Mouse (Mus musculus): ENCODE measurements around the gene Churc1. TPM values are rescaled to one million over a fixed set of nuclear protein-coding genes. Genes with fewer than 3 reads are reported as not detected.

Churc1 gene
- polyA plus RNA-seq (2014; fragmentation: Nextera tagmentation; extraction: Ambion mirVana): 103 and 129 TPM in 2 replicates

DNA sequence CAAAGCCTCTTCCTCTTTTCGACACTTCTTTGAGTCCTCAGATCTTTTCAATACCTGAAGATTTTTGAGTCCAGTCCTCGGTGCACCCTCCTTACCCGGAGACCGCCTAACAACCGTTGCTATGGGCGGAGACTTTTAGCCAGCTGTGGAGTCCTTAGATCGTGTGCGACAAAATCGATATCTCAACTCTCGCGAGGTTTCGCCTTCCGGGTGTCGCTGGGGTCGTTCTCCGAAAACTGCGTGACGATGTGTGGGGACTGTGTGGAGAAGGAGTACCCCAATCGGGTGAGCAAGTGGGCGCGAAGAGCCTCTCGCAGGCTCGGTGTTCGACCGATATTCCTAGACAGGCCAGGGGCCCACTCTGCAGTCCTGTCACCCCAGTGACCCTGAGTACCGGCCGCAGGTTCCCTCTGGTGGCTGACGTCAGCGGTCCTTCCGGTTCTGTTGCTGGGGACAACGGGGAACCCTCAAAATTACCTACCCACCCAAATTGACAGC is at the start of gene Churc1, which contains the start of gene Fntb:
Gene Churc1 (plus strand): TSS at position 185 of the 498 bp plus-strand sequence.
Gene Fntb (plus strand): TSS at position 236 of the 498 bp plus-strand sequence.
- H3K27ac ChIP-seq (replicated peaks; ENCODE audit: low read depth, low read length): peak within 1 kb of the TSS; percentile 84
- H3K9ac ChIP-seq (replicated peaks; ENCODE audit: low read length): peak within 1 kb of the TSS; percentile 79
- no peaks in the 10 kb centered on the region for H3K9me3 ChIP-seq (ENCODE audit: control insufficient read depth, low read length)
- under 1% methylated on average over 31 of the region's 31 CpGs for WGBS
- ATAC-seq (ENCODE audit: low FRiP score, low TSS enrichment) (peak; percentile 94), DNase-seq (peak; percentile 98)
- no peaks in the 10 kb centered on the region for H3K27me3 ChIP-seq (ENCODE audit: control insufficient read depth, insufficient read depth, low read length)
- H3K4me2 ChIP-seq (ENCODE audit: low read length): peak within 1 kb of the TSS; percentile 60
- H3K4me3 ChIP-seq (replicated peaks; ENCODE audit: low read depth, low read length): peak within 1 kb of the TSS; percentile 59
- no peaks in the 10 kb centered on the region for H3K36me3 ChIP-seq (ENCODE audit: control insufficient read depth, insufficient read depth, low read length)
- peaks cover 4% of the 10 kb centered on the region; the same call in 1 of the 2 replicates for H3K4me1 ChIP-seq (ENCODE audit: control insufficient read depth, insufficient read depth, low read length)

DNA sequence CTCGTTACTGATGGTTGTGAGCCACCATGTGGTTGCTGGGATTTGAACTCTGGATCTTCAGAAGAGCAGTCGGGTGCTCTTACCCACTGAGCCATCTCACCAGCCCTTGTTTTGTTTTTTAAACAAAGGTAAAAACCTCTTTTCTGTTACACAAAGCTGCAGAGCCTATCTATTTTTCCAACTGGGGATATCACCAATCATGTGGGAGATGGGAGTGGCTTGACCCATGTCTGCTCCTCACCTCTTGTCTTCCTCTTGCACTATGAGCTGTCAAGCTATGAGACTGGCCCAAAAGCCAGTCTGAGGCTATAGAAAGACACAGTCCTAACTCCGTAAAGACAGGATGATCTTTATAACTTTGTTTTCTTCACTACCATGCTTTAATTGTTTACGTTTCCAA is 47.0 kb upstream of the Churc1 start:
- ATAC-seq (ENCODE audit: low FRiP score, low TSS enrichment) (no peak), DNase-seq (no peak)
- Histone ChIP-seq H3K9me3 (ENCODE audit: control insufficient read depth, low read length) (no peaks in the 10 kb centered on the region), H3K27ac (replicated peaks; ENCODE audit: low read depth, low read length) (no peak overlapping the region), H3K4me3 (replicated peaks; ENCODE audit: low read depth, low read length) (no peak overlapping the region), H3K36me3 (ENCODE audit: control insufficient read depth, insufficient read depth, low read length) (no peaks in the 10 kb centered on the region), H3K4me1 (ENCODE audit: control insufficient read depth, insufficient read depth, low read length) (no peaks in the 10 kb centered on the region), H3K27me3 (ENCODE audit: control insufficient read depth, insufficient read depth, low read length) (no peaks in the 10 kb centered on the region), H3K9ac (replicated peaks; ENCODE audit: low read length) (no peak overlapping the region), H3K4me2 (ENCODE audit: low read length) (no peak overlapping the region)
- 81% methylated on average over 4 of the region's 4 CpGs for WGBS

DNA sequence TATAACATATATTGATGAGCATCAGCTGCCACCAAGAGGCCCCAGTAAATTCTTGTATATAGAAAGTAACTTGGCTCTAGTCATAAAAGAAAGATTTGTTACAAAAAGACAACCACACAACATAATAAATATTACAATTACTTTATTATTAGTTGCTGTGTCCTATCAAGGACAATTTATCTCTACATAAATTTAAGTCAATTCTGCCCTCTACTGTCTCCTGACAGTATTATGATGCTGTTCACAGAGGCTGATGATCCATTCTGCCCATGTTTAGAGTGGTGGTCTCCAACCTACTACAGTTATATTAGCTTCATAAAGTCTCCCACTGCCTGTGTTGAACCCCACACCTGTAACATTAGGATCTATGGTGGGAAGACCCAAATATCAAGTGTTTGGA is 44.8 kb upstream of the Churc1 start:
- no peak overlapping the region for H3K9ac ChIP-seq (replicated peaks; ENCODE audit: low read length)
- no peaks in the 10 kb centered on the region for H3K36me3 ChIP-seq (ENCODE audit: control insufficient read depth, insufficient read depth, low read length)
- H3K4me3 ChIP-seq (replicated peaks; ENCODE audit: low read depth, low read length): no peak overlapping the region
- no peaks in the 10 kb centered on the region for H3K9me3 ChIP-seq (ENCODE audit: control insufficient read depth, low read length)
- H3K4me2 ChIP-seq (ENCODE audit: low read length): no peak overlapping the region
- no peaks in the 10 kb centered on the region for H3K4me1 ChIP-seq (ENCODE audit: control insufficient read depth, insufficient read depth, low read length)
- ATAC-seq (ENCODE audit: low FRiP score, low TSS enrichment) (no peak), DNase-seq (peak; percentile 79)
- no peak overlapping the region for H3K27ac ChIP-seq (replicated peaks; ENCODE audit: low read depth, low read length)
- no peaks in the 10 kb centered on the region for H3K27me3 ChIP-seq (ENCODE audit: control insufficient read depth, insufficient read depth, low read length)

DNA sequence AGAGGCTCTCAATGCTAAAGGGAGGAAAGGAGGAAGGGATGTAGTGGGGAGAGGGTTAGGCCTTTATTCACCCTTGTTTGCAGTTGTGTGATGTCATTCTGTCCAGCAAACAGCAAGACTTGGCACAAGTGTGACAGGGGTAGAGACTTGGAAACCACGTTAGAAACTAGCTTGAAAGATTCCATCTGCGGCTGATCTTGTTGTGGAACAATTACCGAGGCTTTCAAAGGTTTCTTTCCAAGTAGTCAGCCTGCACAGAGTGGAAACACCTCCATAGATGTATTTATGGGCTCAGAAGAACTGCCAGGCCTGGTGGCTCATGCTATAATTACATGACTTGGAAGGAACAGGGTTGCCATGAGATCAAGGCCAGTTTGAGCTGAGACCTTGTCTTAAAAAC is 43.3 kb upstream of the Churc1 start:
- no peak for DNase-seq
- Histone ChIP-seq H3K4me2 (ENCODE audit: low read length) (no peak overlapping the region), H3K4me1 (ENCODE audit: control insufficient read depth, insufficient read depth, low read length) (no peaks in the 10 kb centered on the region), H3K27ac (replicated peaks; ENCODE audit: low read depth, low read length) (no peak overlapping the region), H3K4me3 (replicated peaks; ENCODE audit: low read depth, low read length) (no peak overlapping the region), H3K36me3 (ENCODE audit: control insufficient read depth, insufficient read depth, low read length) (no peaks in the 10 kb centered on the region), H3K27me3 (ENCODE audit: control insufficient read depth, insufficient read depth, low read length) (no peaks in the 10 kb centered on the region), H3K9me3 (ENCODE audit: control insufficient read depth, low read length) (no peaks in the 10 kb centered on the region), H3K9ac (replicated peaks; ENCODE audit: low read length) (no peak overlapping the region)
- WGBS: 83% methylated on average over 3 of the region's 3 CpGs
- ATAC-seq (ENCODE audit: low FRiP score, low TSS enrichment): no peak

DNA sequence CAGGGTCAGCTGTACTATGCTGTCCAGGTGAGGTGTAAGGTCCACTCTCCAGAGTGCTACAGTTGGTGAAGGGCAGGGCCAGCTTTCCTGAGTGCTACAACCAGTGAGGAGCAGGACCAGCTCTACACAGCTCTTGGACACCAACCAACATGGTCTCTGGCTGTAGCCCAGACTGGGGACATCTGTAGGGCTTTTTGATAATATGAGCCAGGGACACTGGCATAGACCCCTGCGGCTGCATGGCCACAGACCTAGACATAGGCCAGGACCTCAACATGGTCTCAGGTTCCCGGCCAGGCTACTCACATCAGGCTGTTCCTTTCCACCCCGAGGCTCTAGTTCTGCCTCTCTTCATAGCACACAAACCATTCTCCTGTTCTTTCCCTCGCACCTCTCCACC is 37.4 kb upstream of the Churc1 start:
- WGBS: 91% methylated on average over 4 of the region's 4 CpGs
- no peaks in the 10 kb centered on the region for H3K36me3 ChIP-seq (ENCODE audit: control insufficient read depth, insufficient read depth, low read length)
- no peaks in the 10 kb centered on the region for H3K4me1 ChIP-seq (ENCODE audit: control insufficient read depth, insufficient read depth, low read length)
- H3K27ac ChIP-seq (replicated peaks; ENCODE audit: low read depth, low read length): no peak overlapping the region
- no peak overlapping the region for H3K9ac ChIP-seq (replicated peaks; ENCODE audit: low read length)
- no peak overlapping the region for H3K4me3 ChIP-seq (replicated peaks; ENCODE audit: low read depth, low read length)
- H3K9me3 ChIP-seq (ENCODE audit: control insufficient read depth, low read length): no peaks in the 10 kb centered on the region
- no peaks in the 10 kb centered on the region for H3K27me3 ChIP-seq (ENCODE audit: control insufficient read depth, insufficient read depth, low read length)
- ATAC-seq (ENCODE audit: low FRiP score, low TSS enrichment): no peak
- no peak overlapping the region for H3K4me2 ChIP-seq (ENCODE audit: low read length)
- DNase-seq: no peak

DNA sequence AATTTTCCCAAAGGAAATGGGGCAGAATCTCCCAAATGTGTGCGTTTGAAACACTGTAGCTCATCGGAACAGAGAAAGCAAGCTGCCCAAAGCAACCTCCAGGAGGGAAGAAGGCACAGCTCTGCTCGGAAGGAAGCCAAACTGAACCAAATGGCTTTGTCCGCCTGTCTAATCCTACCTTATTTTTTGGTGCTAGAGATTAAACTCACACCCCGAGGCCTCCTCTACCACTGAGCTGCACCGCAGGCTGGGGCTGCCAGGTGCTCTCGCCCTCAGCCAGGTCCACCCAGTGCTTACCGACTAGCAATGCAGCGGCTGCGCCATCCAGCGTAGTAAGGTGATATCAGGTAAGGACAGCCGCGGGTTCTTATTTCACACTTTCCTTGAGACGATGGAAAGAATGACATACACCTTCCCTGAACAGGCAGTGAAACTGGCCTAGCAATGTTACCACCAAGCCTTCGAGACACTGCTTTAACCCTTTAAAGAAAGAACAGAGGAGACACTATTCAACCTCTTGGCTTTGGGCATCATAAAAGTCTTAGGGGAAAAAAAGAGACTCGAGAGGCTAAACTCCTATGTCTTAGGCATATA is 14.4 kb upstream of the Churc1 start:
- Histone ChIP-seq H3K4me3 (replicated peaks; ENCODE audit: low read depth, low read length) (no peak overlapping the region), H3K27me3 (ENCODE audit: control insufficient read depth, insufficient read depth, low read length) (no peaks in the 10 kb centered on the region), H3K36me3 (ENCODE audit: control insufficient read depth, insufficient read depth, low read length) (no peaks in the 10 kb centered on the region), H3K27ac (replicated peaks; ENCODE audit: low read depth, low read length) (no peak overlapping the region), H3K9ac (replicated peaks; ENCODE audit: low read length) (no peak overlapping the region), H3K4me2 (ENCODE audit: low read length) (no peak overlapping the region), H3K4me1 (ENCODE audit: control insufficient read depth, insufficient read depth, low read length) (no peaks in the 10 kb centered on the region), H3K9me3 (ENCODE audit: control insufficient read depth, low read length) (no peaks in the 10 kb centered on the region)
- no peak for ATAC-seq (ENCODE audit: low FRiP score, low TSS enrichment)
- DNase-seq: no peak
- 73% methylated on average over 16 of the region's 16 CpGs for WGBS

DNA sequence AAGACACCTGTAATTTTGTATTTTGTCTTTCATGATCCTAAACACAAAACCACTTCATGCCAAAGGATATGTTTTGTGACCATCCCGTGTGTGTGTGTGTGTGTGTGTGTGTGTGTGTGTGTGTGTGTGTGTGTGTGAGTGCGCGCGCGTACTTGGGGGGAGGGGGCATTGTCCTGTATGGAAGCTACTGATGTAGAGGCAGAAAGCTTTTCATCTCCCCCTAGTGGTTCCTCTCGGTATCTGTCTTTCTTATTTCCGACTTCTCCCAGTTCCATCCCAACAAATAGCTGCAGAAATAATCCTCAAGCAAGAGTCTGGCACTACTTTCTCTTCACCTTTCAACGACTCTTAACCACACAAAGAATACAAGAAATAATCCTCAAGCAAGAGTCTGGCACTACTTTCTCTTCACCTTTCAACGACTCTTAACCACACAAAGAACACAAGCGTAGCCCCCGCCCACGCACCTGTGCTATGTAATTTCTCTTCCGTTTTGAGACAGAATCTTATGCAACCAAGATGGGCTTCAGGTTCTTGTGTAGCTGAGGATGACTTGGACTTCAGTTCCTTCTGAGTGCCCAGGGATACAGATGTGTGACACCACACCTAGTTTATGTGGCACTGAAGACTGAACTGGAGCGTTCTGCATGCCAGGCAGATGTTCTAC is 12.6 kb upstream of the Churc1 start:
- no peaks in the 10 kb centered on the region for H3K9me3 ChIP-seq (ENCODE audit: control insufficient read depth, low read length)
- no peak overlapping the region for H3K4me3 ChIP-seq (replicated peaks; ENCODE audit: low read depth, low read length)
- peak; percentile 83 for DNase-seq
- H3K4me2 ChIP-seq (ENCODE audit: low read length): no peak overlapping the region
- no peak for ATAC-seq (ENCODE audit: low FRiP score, low TSS enrichment)
- WGBS: 45% methylated on average over 14 of the region's 14 CpGs
- no peaks in the 10 kb centered on the region for H3K36me3 ChIP-seq (ENCODE audit: control insufficient read depth, insufficient read depth, low read length)
- no peak overlapping the region for H3K9ac ChIP-seq (replicated peaks; ENCODE audit: low read length)
- H3K27ac ChIP-seq (replicated peaks; ENCODE audit: low read depth, low read length): no peak overlapping the region
- H3K27me3 ChIP-seq (ENCODE audit: control insufficient read depth, insufficient read depth, low read length): no peaks in the 10 kb centered on the region
- no peaks in the 10 kb centered on the region for H3K4me1 ChIP-seq (ENCODE audit: control insufficient read depth, insufficient read depth, low read length)

DNA sequence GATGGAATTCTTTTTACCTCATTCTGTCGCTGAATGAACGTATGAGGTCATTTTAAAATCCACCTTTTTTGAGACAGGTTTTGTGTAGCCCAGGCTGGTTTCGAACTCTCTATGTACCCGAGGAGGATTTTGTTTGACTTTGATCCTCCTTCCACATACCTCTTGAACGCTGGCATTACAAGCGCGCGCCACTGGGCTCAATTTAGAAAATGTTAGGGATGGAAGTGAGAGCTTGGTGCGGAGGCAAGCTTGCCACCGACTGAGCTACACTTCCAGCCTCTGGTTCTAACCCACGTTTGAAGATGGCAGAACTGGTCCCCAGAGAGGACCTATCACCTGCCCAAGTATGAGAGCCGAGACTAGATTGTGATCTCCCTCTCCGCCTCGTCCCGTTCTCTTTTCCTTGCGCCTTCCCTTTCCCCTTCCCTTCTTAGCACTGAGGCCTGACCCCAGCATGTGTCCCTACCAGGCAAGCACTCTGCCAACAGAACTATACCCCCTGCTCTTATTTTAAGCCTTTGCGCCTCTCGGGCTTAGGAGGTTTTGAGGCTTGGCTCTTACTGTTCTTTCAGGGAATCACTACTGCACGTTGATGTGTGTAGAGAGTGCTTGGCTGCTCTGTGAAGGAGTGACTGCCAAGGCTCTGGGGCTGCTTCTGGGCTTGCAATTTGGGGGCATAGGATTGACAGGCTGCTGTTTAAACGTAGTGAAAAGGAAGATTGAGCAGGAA is 728 bp downstream of the Churc1 start:
- no peaks in the 10 kb centered on the region for H3K27me3 ChIP-seq (ENCODE audit: control insufficient read depth, insufficient read depth, low read length)
- no peaks in the 10 kb centered on the region for H3K36me3 ChIP-seq (ENCODE audit: control insufficient read depth, insufficient read depth, low read length)
- H3K4me3 ChIP-seq (replicated peaks; ENCODE audit: low read depth, low read length): peak overlapping the region; percentile 59
- peak overlapping the region; percentile 84 for H3K27ac ChIP-seq (replicated peaks; ENCODE audit: low read depth, low read length)
- DNase-seq (no peak), ATAC-seq (ENCODE audit: low FRiP score, low TSS enrichment) (0 out of 2 replicates have a peak, but pooled peaks have one; percentile 31)
- peaks cover 4% of the 10 kb centered on the region; the same call in 1 of the 2 replicates for H3K4me1 ChIP-seq (ENCODE audit: control insufficient read depth, insufficient read depth, low read length)
- H3K9me3 ChIP-seq (ENCODE audit: control insufficient read depth, low read length): no peaks in the 10 kb centered on the region
- H3K9ac ChIP-seq (replicated peaks; ENCODE audit: low read length): peak overlapping the region; percentile 79
- 31% methylated on average over 20 of the region's 20 CpGs for WGBS
- peak overlapping the region; percentile 60 for H3K4me2 ChIP-seq (ENCODE audit: low read length)

Measured in midbrain, embryonic 14.5 days (tissue).